Mouse (Mus musculus) megakaryocyte, embryonic 14.5 days (primary cell): ENCODE measurements around the gene Igtp.

ENCODE experiments used
- FLI1 ChIP-seq: IDR thresholded peaks from 2 replicates; pipeline ENCODE4 v1.6.1; 2012; ENCODE audit warnings: low read length, inconsistent platforms, mixed read lengths
- GATA1 ChIP-seq: IDR thresholded peaks from 3 replicates; pipeline ENCODE4 v1.6.1; 2012; ENCODE audit warnings: mixed read lengths, low read length, inconsistent platforms, borderline replicate concordance

DNA sequence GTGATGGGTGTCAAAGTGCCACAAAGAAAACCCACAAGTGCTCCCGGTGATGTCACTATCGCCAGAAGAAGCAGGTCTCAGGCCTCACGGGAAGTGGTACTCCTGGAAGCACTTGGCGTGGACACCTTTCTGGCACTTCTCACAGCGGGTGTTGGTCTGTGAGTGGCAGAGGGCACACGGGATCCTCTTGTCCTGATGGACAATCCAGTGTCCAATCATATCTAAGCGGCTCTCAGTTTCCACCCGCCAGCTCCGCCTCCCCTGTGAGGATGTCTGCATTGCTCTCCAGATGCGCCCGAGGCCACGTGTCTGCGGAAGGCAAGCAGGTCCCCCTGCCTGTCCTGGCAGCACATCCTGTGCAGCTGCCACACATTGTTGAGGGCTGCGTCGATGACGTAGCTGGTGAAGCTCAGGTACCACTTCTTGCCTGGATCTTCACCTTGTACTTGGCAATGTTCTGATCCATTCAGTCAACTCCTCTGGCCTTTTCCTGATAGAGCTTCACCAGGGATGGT, 31.1 kb downstream of the Igtp start:
- no peak for TF ChIP-seq GATA1
- no peak for TF ChIP-seq FLI1
